Mouse (Mus musculus) kidney, adult 2 months (tissue): Measurements from ENCODE around the gene Itgb5. TPM values are rescaled to one million over a fixed set of nuclear protein-coding genes. Genes with fewer than 3 reads are reported as not detected.

Experiments
- DNase-seq: peaks from one replicate; pipeline ENCODE4 v3.0.0; 2021
- H3K27ac ChIP-seq: fragments of 200-500 bp; 2 replicates; pipeline ENCODE4 v1.5.1; 2012; ENCODE audit warnings: low read depth, low read length, control low read depth, inconsistent platforms; ENCODE audit not compliant: insufficient read depth
- H3K27me3 ChIP-seq: fragments of 200-500 bp; replicated peaks from 2 replicates; pipeline ENCODE4 v1.6.1; 2012; ENCODE audit warnings: mild to moderate bottlenecking, moderate library complexity, low read length, inconsistent platforms; ENCODE audit not compliant: control insufficient read depth, insufficient read depth
- H3K36me3 ChIP-seq: fragments of 200-500 bp; 2 replicates; pipeline ENCODE4 v1.6.1; 2012; ENCODE audit warnings: mild to moderate bottlenecking, moderate library complexity, low read length, inconsistent platforms; ENCODE audit not compliant: control insufficient read depth, insufficient read depth
- H3K4me1 ChIP-seq: fragments of 200-500 bp; 2 replicates; pipeline ENCODE4 v1.6.1; 2011; ENCODE audit warnings: low read length; ENCODE audit not compliant: control insufficient read depth, insufficient read depth
- H3K4me3 ChIP-seq: fragments of 200-500 bp; 2 replicates; pipeline ENCODE4 v1.5.1; 2011; ENCODE audit warnings: mild to moderate bottlenecking, low read depth, low read length, control low read depth; ENCODE audit not compliant: insufficient read depth
- CTCF ChIP-seq: fragments of 200-500 bp; conservative IDR thresholded peaks from 2 replicates; pipeline ENCODE4 v1.5.1; 2011; ENCODE audit warnings: low read depth, mild to moderate bottlenecking, control low read depth, low read length, moderate library complexity, mixed read lengths; ENCODE audit not compliant: insufficient read depth, insufficient read length
- POLR2A ChIP-seq: fragments of 200-500 bp; IDR thresholded peaks from one replicate; pipeline ENCODE4 v1.6.1; 2011; ENCODE audit warnings: low read depth, low read length, control low read depth
- WGBS: fragments of 180-500 bp; shearing (Covaris S2); methylation state at CpG from one replicate; pipeline ENCODE4 v1.1.7; 2018; 5-methylcytosine and 5-hydroxymethylcytosine counted together
- polyA plus RNA-seq: library from polyadenylated mRNA; depleted of rRNA; stranded (reverse); fragments of >200 nt; gene quantifications from 2 replicates; pipeline ENCODE4 v1.2.3, GENCODE M21; 2012; rRNA removed

Gene Itgb5
- 145 TPM in 2 replicates for polyA plus RNA-seq

- DNase-seq: peak; percentile 90
- peak within 1 kb of the TSS; percentile 74 for H3K27ac ChIP-seq
- no peak for TF ChIP-seq CTCF
- no peak for TF ChIP-seq POLR2A
- WGBS: 1% methylated on average over 42 of the region's 43 CpGs
- H3K4me1 ChIP-seq: peaks cover 11% of the 10 kb centered on the region; the same call in 1 of the 2 replicates
- H3K36me3 ChIP-seq: no peaks in the 10 kb centered on the region
- peak within 1 kb of the TSS; percentile 71 for H3K4me3 ChIP-seq
- no peaks in the 10 kb centered on the region for H3K27me3 ChIP-seq
Measured at GRCm38 (mm10) chr16:33829301-33829831, at the start of gene Itgb5. TSS of gene Itgb5 (plus strand) at chr16:33829665.

GRCm38 (mm10) chr16:33781789-33782728 is 47.4 kb upstream of the Itgb5 start:
- no peaks in the 10 kb centered on the region for H3K27me3 ChIP-seq
- no peak for DNase-seq
- TF ChIP-seq CTCF (no peak), POLR2A (no peak)
- H3K4me1 ChIP-seq: no peaks in the 10 kb centered on the region
- no peaks in the 10 kb centered on the region for H3K36me3 ChIP-seq
- WGBS: 82% methylated on average over 5 of the region's 5 CpGs
- H3K27ac ChIP-seq: no peak overlapping the region
- H3K4me3 ChIP-seq: no peak overlapping the region

GRCm38 (mm10) chr16:33782729-33783091 is 46.8 kb upstream of the Itgb5 start:
- Histone ChIP-seq H3K36me3 (no peaks in the 10 kb centered on the region), H3K27me3 (no peaks in the 10 kb centered on the region), H3K27ac (no peak overlapping the region), H3K4me3 (no peak overlapping the region), H3K4me1 (no peaks in the 10 kb centered on the region)
- no peak for DNase-seq
- 95% methylated on average over 1 of the region's 1 CpGs for WGBS
- TF ChIP-seq POLR2A (no peak), CTCF (no peak)

GRCm38 (mm10) chr16:33784547-33784946 is 44.9 kb upstream of the Itgb5 start:
- Histone ChIP-seq H3K27me3 (no peaks in the 10 kb centered on the region), H3K36me3 (no peaks in the 10 kb centered on the region), H3K4me1 (no peaks in the 10 kb centered on the region), H3K4me3 (no peak overlapping the region), H3K27ac (no peak overlapping the region)
- 97% methylated on average over 1 of the region's 1 CpGs for WGBS
- no peak for DNase-seq
- TF ChIP-seq POLR2A: no peak
- no peak for TF ChIP-seq CTCF

GRCm38 (mm10) chr16:33785092-33785704 is 44.3 kb upstream of the Itgb5 start:
- Histone ChIP-seq H3K4me3 (no peak overlapping the region), H3K36me3 (no peaks in the 10 kb centered on the region), H3K27me3 (no peaks in the 10 kb centered on the region), H3K4me1 (no peaks in the 10 kb centered on the region), H3K27ac (no peak overlapping the region)
- 49% methylated on average over 8 of the region's 8 CpGs for WGBS
- DNase-seq: no peak
- TF ChIP-seq POLR2A: no peak
- no peak for TF ChIP-seq CTCF

GRCm38 (mm10) chr16:33786657-33787390 is 42.6 kb upstream of the Itgb5 start:
- DNase-seq: no peak
- Histone ChIP-seq H3K36me3 (no peaks in the 10 kb centered on the region), H3K27ac (no peak overlapping the region), H3K4me3 (no peak overlapping the region), H3K27me3 (no peaks in the 10 kb centered on the region), H3K4me1 (no peaks in the 10 kb centered on the region)
- no peak for TF ChIP-seq CTCF
- TF ChIP-seq POLR2A: no peak
- 78% methylated on average over 7 of the region's 7 CpGs for WGBS
